Mouse (Mus musculus) megakaryocyte, adult 5-6 weeks (primary cell): ENCODE results near the gene Tmco3. TPM values are rescaled to one million over a fixed set of nuclear protein-coding genes. Genes with fewer than 3 reads are reported as not detected.
A peak's percentile ranks its signal among the peaks of the same experiment; 100 is the strongest.

Experiments
- ATAC-seq: 2 replicates; pipeline ENCODE4 v1.8.0; 2016; ENCODE audit warnings: mild to moderate bottlenecking, inconsistent platforms; ENCODE audit not compliant: poor library complexity, severe bottlenecking
- total RNA-seq, 2 experiments: library from RNA; stranded (forward) in 1 of 2; stranded (reverse) in 1 of 2; fragments of 153-499, 151-499 nt in 1 of 2; fragments of 221-1000, 200-1000 nt in 1 of 2; gene quantifications; 2 replicates each; pipeline versions ENCODE4 v1.2.3 to v1.2.4; 2015 to 2017

Gene Tmco3
- total RNA-seq, 2 experiments from 2014 or later: 8.9 to 16.0 TPM

DNA sequence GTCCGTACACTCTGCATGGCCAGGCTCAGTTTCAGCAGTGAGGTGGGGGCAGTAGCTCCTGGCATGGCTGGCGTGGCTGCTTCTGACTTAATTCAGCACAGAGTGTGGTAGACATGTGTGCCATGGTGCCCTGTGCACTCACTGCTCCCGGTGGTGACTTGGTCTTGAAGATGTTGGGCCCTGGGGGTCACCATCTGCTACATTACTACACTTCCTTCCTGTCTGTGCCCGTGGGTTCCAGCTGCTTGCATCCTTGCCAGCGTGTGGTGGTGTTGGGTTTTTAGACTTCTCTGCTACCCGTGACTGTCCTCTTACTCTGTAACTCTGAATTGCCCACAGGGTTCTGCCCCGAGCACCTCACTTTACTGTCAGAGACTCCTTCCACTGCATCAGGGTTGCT, 72.2 kb downstream of the Tmco3 start:
- peak; percentile 16 for ATAC-seq

DNA sequence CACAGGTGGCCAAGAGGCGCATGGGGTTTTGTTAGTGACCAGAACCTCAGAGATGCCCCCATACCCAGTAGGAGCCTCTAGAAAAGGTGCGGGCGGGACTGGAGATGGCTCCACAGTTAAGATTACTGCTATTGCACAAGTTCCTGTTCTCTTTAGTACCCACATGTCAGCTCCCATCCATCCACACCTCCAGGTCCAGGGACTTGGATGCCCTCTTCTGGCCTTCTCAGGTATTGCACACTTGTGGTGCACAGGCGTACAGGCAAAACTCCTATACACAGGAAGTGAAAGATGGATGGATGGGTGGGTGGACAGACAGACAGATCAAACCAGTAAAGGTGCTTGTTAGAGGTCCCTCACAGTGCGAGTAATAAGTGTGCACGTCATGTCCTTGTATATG, 73.9 kb downstream of the Tmco3 start:
- ATAC-seq: peak; percentile 92

Other genes starting within 250 kb of the Tmco3 start
- 0.07 and 0.20 TPM in 2 replicates for gene Proz, start 227.3 kb upstream of the Tmco3 start, total RNA-seq (2015)
- gene Proz, start 227.3 kb upstream of the Tmco3 start, total RNA-seq (2017): 0.33 TPM in 1 of 2 replicates, not detected in the other
- 17.0 and 21.2 TPM in 2 replicates for gene Pcid2, start 182.7 kb upstream of the Tmco3 start, total RNA-seq (2015)
- 14.0 and 14.1 TPM in 2 replicates for gene Pcid2, start 182.7 kb upstream of the Tmco3 start, total RNA-seq (2017)
- gene Cul4a, start 182.6 kb upstream of the Tmco3 start, total RNA-seq (2015): 57.4 and 60.7 TPM in 2 replicates
- 56.9 and 57.9 TPM in 2 replicates for gene Cul4a, start 182.6 kb upstream of the Tmco3 start, total RNA-seq (2017)
- 609 and 613 TPM in 2 replicates for gene Lamp1, start 129.0 kb upstream of the Tmco3 start, total RNA-seq (2015)
- 770 and 822 TPM in 2 replicates for gene Lamp1, start 129.0 kb upstream of the Tmco3 start, total RNA-seq (2017)
- 0.22 and 0.80 TPM in 2 replicates for gene Grtp1, start 87.6 kb upstream of the Tmco3 start, total RNA-seq (2015)
- gene Grtp1, start 87.6 kb upstream of the Tmco3 start, total RNA-seq (2017): 0.53 TPM in 1 of 2 replicates, not detected in the other
- not detected in 2 replicates for gene Adprhl1, start 34.0 kb upstream of the Tmco3 start, total RNA-seq (2015)
- gene Adprhl1, start 34.0 kb upstream of the Tmco3 start, total RNA-seq (2017): not detected in 2 replicates
- gene Dcun1d2, start 59 bp upstream of the Tmco3 start, total RNA-seq (2015): 10.6 and 10.8 TPM in 2 replicates
- gene Dcun1d2, start 59 bp upstream of the Tmco3 start, total RNA-seq (2017): 14.6 and 19.7 TPM in 2 replicates
- gene Tfdp1, start 50.6 kb downstream of the Tmco3 start, total RNA-seq (2015): 136 and 146 TPM in 2 replicates
- 103 and 105 TPM in 2 replicates for gene Tfdp1, start 50.6 kb downstream of the Tmco3 start, total RNA-seq (2017)
- not detected in 2 replicates for gene Atp4b, start 108.6 kb downstream of the Tmco3 start, total RNA-seq (2015)
- not detected in 2 replicates for gene Atp4b, start 108.6 kb downstream of the Tmco3 start, total RNA-seq (2017)
- gene Grk1, start 116.9 kb downstream of the Tmco3 start, total RNA-seq (2015): 0.04 TPM in 1 of 2 replicates, not detected in the other
- not detected in 2 replicates for gene Grk1, start 116.9 kb downstream of the Tmco3 start, total RNA-seq (2017)
- gene Tmem255b, start 147.0 kb downstream of the Tmco3 start, total RNA-seq (2015): not detected in 2 replicates
- not detected in 2 replicates for gene Tmem255b, start 147.0 kb downstream of the Tmco3 start, total RNA-seq (2017)
- 0.43 and 0.56 TPM in 2 replicates for gene Gas6, start 206.3 kb downstream of the Tmco3 start, total RNA-seq (2015)
- gene Gas6, start 206.3 kb downstream of the Tmco3 start, total RNA-seq (2017): 0.77 and 1.6 TPM in 2 replicates